Mouse (Mus musculus) liver, postnatal 0 days (tissue): ENCODE data around the gene Plxdc2.

Source experiments
- CTCF ChIP-seq: sonication (generic); IDR thresholded peaks from 2 replicates; pipeline ENCODE4 v1.5.1; 2016; ENCODE audit warnings: antibody characterized with exemption, low read depth
- EP300 ChIP-seq: IDR thresholded peaks from 2 replicates; pipeline ENCODE4 v1.6.1; 2016; ENCODE audit warnings: antibody characterized with exemption, low read depth, mild to moderate bottlenecking

GRCm38 (mm10) chr2:16576566-16576965 is 220.5 kb downstream of the Plxdc2 start:
- TF ChIP-seq CTCF (no peak), EP300 (no peak)
